Mouse (Mus musculus): Measurements from ENCODE around the gene Tceanc. TPM values are rescaled to one million over a fixed set of nuclear protein-coding genes. Genes with fewer than 3 reads are reported as not detected.

Gene Tceanc
- total RNA-seq, 2 experiments from 2014 or later: 1.7 to 2.0 TPM

GRCm38 (mm10) chrX:166495052-166495451, 23.3 kb downstream of the Tceanc start:
- DNase-seq: no peak

- DNase-seq: peak; percentile 91
Measured at GRCm38 (mm10) chrX:166479365-166479983, 38.9 kb downstream of the Tceanc start, which contains the start of gene Rab9. TSS of gene Rab9 (minus strand) at chrX:166479867.

- DNase-seq: no peak
Measured at GRCm38 (mm10) chrX:166478631-166479364, 39.6 kb downstream of the Tceanc start.

- DNase-seq: no peak
Measured at GRCm38 (mm10) chrX:166477393-166477792, 41.0 kb downstream of the Tceanc start.

- no peak for DNase-seq
Measured at GRCm38 (mm10) chrX:166472612-166473011, 45.8 kb downstream of the Tceanc start.

GRCm38 (mm10) chrX:166468321-166468720, 50.0 kb downstream of the Tceanc start:
- no peak for DNase-seq

GRCm38 (mm10) chrX:166455525-166455924, 62.8 kb downstream of the Tceanc start:
- DNase-seq: no peak

- no peak for DNase-seq
Measured at GRCm38 (mm10) chrX:166454331-166454730, 64.0 kb downstream of the Tceanc start.

GRCm38 (mm10) chrX:166453532-166453931, 64.8 kb downstream of the Tceanc start:
- DNase-seq: no peak

Other genes starting within 250 kb of the Tceanc start
- gene Trappc2, start 78.0 kb downstream of the Tceanc start, total RNA-seq (2021): 10 to 100 TPM; 13.7 to 18.0 TPM
- 1 to 10 TPM; 4.1 to 4.8 TPM for gene Ofd1, start 77.9 kb downstream of the Tceanc start, total RNA-seq (2021)
- 10 to 100 TPM; 14.3 to 14.6 TPM for gene Rab9, start 38.7 kb downstream of the Tceanc start, total RNA-seq (2021)
- gene Egfl6, start 67.2 kb upstream of the Tceanc start, total RNA-seq (2021): 1 to 10 TPM in 1 of 2 experiments, under 1 TPM in 1; 0.51 to 1.2 TPM

Measured in gastrocnemius, postnatal 25 days (tissue).